Mouse (Mus musculus): ENCODE measurements at regions not wholly inside any gene's neighbourhood (a gene's known extent, or its start where the extent isn't known, plus 50 kb on each side); places are given as distances from the start of the nearest gene placed in this dataset.

DNA sequence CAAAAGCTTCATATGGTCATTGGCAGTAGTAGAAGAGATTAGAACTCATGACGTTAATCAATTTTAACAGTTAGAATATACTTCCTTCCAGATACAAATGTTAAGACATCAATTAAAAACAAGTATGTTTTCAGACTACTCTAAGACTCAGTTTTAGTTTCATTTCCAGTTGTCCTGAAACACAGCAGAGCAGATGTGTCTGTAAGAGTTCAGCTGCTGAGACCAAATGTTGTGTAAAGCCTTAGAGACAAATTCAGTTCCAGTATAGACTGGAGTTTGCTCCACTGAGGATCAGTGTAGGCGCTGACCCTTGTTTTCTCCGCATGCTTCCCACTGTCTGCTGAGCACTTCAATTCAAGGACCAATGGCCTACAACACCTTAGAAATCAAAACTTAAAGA is 158.1 kb upstream of the Bmper start:
- no peak for DNase-seq

DNA sequence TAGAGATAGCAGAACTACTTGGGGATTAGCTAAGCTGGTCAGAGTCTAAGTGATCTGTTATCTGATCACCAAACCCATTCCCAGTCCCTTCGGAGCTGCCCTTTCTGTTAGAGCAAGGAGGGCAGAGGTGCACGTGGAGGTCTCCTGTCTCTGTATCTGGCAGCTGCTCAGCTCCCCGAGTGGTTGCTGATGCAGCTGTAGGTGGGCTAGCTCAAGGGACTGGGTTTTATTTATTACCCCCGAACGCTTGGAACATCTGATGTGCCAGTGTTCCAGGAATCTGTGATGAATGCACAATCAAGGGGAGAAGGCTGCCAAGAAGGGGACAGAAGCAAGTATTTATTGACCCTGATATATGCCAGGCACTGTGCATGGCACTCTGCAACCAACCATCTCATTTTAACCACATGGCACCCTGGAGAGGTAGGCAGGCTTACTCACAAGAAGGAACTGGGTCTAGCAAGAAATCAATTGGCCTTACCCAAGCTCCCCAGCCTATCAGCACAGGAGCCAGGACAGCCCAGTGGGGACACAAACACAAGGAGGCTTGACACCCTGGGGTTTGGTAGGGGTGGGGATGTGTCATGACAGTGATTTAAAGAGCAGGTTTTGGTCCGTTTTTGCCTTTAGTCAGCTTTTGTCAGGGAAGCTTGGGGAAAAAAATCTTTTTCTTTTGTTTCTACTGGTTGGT is 154.6 kb upstream of the Bmper start:
- DNase-seq: peak in 1 of 2 experiments; percentile 20

DNA sequence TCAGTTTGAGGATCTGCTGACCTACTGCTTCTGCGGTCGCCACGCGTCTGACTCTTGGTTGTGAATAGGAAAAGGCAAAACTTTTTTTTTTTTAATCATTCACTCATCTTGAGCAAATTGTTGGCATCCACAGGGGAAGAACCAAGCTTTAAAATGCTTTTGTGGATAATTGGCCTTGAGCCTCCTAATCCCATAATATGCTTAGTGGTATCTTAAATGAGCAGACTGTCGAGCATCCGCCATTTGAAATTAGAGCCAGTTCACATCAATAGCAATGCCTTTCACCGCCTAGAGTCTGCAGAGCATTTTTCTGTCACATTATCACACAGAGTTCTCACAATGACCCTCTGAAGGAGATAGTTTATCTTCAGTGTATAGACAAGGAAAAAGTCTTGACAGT is 153.7 kb upstream of the Bmper start:
- peak; percentile 26 to 32 for DNase-seq

DNA sequence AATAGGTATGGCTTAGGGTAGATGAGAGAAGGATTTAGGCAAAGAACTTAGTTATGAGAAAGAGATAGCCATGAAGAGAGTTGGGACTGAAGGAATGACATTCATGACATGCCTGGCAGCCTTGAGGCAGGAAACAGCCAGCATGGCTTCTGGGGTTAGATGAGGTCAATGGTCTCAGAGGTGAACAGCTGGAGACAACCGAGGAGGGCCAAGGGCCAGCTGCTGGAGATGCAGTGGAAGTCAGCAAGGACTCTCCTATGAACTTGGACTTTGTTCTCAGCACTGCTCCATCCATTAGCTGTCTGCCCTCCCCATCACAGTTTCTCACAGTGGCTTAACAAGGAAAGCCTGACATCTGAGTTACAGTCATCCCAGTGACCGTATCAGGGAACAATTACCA is 151.9 kb upstream of the Bmper start:
- DNase-seq: no peak

DNA sequence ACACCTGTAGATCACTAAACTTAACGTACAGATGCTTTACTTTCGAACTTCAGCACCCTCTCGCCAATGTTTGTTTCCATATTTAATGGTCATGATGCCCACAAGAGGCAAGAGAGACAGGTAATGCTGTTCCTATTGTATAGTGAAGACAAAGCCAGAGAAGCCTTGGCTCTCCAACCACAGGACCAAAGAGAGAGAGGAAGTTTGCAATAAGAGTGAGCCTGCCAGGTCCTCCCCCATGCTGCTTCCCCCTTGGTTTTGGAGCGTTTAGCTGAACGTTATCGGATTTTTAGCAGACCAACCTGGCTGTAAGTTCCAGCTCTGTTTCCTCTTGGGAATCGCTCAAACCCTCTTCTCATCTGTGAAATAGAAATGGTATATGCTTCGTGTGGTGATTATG is 150.1 kb upstream of the Bmper start:
- DNase-seq: no peak

DNA sequence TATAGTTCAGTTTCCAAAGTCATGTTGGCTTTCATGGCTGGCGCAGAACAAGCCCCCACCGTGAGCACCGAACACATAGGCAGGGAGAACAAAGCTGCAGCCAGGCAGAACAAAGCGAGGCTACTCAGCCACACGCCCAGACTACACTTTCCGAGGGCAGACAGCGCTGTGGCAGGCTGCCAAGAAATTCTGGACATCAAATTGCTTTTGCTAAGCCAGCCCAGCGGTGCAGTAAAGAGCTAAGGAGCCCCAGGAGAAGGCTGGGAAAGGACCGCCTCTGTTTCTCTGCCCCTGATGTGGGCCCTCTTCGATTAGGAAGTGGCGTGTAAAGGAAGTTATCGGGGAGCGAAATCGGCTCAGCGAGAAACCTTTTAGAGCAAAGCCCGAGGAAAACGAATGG is 139.3 kb upstream of the Bmper start:
- peak; percentile 90 to 92 for DNase-seq

DNA sequence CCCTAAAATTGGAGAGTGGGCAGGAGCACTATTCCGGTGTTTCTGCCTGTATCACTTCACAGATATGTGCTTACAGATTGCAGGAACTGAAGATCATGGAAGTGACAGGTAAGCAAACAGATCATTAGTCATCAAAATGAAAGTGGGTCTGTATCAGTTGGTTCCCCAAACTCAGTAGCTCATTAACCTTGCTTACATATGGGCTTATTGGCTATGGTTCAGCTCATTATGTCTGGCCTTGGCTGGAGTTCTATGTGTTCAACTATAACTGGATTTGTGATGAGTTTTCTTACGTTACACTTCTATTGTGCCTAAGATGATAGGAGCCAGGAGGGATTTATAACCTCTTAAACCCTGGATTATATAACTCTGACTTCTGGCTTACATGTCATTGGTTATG is 133.5 kb upstream of the Bmper start:
- no peak for DNase-seq

DNA sequence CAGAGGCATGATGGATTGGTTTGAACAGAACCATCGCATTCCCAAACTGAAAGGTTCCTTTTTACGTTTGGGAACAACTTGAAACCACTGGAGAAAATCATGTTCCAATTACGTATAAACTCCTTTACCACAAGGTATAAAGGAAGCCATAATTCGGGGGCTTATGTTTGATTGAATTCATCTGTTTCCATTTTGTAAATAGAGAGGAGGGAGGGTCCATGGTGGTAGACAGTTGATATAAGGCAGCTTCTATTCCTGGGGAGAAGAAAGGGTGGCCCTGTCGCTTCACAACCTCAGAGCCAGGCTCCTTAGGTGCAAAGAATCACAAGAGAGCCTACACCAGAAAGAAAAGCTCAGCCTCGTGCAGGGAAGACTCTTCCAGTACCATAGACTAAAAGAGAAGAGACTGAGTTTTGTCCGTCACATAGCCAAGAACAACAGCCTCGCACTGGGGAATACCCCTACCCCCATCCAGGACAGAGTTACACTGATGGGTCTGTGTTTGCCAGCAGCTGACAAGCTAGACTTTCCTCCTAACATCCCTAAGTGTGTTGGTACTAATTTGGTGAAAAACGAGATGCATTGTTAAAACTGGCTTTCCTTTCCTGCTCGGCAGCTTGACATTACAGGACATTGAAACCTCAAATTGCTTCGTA is 125.6 kb upstream of the Bmper start:
- DNase-seq: no peak

DNA sequence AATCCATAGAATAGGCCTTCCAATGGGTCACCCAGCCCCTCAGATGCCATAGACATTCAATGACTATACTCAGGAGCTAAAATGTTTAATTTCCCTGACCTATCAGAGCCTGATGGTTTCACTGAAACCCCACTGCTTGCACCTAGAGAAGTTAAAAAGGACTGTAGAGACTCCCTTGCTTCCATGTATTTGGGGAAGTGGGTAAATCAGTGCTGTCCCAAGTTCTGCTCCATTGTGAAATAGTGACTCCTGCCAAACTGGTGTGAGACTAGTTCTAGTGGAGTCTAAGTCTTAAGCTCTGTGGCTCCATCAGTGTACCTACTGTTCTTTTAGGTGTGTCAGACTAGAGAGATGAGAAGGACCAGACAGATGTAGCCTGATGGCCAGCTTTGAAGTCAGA is 121.3 kb upstream of the Bmper start:
- no peak for DNase-seq

DNA sequence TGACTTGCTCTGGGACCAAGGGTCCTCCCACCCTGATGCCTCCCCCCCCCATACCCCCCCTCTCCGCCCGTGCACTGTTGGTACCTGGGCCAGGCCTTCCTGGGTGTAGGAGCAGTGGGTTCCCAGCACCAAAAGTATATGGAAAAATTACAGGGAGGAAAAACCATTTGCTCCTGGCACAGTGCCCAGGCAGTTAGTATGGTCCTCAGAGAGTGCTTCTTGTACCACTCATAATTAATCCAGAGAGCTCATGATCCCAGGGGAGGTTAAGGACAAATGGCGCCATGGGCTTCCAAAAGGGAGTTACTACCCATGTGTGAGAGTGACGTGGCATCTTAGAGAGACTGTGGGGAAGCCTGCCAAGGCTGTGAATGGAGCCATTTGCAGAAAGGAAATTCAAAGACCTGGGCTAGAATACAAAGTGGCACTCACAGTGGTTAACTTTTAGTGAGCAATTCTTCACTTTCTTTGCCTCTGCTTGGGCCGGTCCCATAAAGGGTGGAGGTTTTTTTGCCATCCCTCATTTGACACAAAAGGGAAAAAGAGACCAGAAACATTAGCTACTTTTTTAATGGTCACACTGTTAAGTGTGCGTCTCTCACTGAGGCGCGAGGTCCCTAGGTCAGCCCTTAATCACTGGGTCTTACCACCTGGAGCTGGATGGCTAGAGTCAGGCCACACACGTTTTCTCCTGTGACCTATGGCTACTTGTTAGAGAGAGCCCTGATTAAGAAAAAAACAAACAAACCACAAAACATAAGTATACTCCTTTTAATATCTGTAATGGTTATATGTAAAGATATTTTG is 120.7 kb upstream of the Bmper start:
- DNase-seq: peak; percentile 50 to 59

DNA sequence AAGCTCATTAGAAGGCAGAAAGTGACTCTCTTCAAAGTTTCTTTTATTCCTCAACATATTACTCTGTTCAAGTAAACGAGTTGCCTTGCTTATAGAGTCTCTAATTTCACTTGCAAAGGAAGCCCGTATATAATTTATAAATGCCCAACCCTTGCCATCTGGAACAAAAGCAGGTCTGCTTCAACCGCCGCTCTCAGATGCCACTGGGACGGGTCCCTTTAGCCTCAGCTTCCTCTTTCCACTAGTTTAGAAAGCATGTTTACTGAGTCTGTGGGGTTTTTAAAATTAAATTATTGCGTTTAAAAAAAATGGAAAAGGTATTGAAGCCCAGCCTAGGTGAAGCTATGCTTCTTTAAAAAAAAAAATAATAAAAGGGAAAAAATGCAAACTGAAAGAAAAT is 111.4 kb upstream of the Bmper start:
- DNase-seq: no peak

DNA sequence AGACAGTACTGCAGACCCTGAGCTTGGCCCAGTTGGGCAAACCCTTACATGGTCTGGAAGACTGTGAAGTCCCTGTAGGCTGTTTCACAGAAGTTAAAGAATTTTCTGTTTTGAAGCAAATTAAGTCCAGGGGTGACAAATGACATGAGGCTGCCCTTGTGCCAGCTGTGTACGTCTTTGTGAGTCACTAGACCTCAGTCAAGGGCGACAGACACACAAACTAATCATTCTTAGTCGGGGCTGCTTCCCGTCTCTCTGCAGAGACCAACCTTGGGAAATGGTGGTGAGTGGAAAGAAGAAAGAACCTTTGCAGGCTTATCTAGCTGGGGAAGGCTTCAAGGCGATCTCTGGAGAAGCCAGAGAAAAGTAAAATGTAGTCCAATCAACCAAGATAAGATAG is 107.8 kb upstream of the Bmper start:
- no peak for DNase-seq

DNA sequence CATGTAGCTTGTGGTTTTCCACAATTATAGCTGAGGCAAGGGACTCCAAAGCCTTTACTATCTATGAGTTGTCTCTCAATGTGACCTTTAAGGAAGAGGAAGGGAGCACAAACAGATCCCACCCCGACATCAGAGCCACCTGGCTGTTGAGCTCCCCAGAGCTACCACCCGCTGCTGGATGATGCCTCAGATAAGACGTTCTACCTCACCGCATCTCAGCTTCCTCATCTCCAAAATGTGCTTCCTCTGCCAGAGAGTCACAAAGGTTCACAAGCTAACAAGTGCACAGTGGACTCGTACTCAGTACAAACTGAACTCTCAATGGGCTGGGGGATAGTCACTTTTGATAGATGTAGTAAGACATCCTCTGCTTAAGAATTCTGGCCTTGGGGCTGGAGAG is 107.3 kb upstream of the Bmper start:
- no peak for DNase-seq

DNA sequence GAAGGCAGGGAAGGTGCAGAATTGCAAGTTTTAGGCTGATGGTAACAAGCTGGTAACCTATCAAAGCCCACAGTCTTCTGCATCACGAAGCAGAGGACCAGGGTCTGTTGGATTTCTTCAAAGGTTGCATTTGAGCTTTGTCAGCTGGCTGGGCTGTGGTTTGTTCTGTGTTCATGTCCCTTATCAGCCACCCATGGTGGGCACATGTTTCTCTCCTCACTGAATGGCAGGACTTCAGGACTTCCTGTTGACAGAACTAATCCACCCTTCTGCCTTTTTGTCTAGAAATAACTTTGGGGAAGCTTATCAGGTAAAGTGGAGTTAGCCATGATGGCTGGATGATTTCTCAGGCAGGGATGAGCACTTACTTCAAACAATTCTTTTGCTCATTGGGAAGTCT is 106.6 kb upstream of the Bmper start:
- DNase-seq: no peak

DNA sequence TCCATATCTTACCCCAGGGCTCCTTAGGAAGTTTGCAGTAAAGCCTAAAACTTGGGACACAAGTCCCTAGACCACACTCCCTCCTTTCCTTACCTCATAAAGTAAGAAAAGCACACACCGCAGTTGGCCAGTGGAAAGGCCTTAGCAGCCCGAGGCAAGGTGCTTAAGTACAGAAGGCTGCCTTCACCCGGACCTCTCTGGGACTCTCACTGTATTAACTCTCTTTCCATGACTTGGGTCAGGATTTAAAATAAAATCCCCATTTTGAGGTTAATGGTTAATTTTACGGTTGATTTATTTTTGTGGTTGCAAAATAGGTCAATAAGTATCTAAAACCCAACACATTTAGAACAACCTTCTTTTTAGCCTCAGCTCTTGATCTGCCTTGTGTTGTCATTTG is 103.1 kb upstream of the Bmper start:
- no peak for DNase-seq

DNA sequence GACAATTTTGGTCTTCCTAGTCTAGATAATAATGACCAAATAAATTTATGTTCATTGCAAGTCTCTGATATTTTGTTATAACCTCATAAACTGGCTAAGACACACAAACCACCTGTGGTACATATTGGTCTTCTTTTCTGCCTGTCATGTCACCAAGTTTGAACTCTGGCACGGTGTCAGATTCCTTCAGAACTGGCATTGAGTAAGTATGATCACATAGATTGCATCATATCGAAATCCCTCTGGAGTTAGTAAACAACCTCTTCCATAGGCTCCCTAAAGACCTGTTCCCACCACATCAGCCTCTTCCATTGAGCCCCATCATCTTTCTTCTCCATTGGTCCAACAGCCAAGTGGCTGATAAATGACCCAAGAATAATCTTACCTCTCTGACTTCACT is 102.1 kb upstream of the Bmper start:
- DNase-seq: no peak

DNA sequence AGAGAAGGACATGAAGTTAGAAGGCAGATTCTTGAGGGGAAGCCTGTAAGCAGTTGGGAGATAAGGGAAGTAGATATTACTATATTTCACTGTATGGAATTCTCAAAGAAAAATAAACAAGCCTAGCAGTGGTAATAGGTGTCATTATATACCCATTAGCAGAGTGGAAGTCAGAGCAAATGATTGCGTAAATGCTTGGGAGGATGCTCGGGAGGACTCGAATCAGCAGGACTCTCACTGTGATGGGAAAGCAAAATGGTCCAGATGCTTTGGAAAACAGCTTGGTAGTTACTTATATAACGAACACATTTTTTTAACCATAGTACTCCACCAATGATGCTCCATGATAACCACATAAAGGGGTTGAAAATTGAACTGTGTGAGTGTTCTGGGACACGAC is 100.4 kb upstream of the Bmper start:
- DNase-seq: no peak

DNA sequence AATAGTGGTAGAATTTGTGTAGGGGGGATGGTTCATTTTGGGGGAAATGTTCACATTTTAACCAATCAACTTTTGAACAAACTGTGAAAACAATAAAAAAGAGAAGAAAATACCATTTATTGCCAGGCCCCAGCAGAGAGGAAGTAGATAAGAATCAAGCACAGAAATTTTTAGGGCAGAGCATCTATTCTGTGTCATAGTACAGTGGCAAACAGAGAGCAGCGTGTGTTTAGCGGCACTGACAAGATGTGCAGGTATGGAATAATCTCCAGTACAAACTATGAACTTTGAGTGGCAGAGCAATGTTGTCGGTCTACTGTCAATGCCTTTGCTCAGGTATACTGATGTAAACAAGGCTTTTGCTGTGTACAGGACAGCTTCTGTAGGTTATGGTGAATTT is 99.4 kb upstream of the Bmper start:
- no peak for DNase-seq

DNA sequence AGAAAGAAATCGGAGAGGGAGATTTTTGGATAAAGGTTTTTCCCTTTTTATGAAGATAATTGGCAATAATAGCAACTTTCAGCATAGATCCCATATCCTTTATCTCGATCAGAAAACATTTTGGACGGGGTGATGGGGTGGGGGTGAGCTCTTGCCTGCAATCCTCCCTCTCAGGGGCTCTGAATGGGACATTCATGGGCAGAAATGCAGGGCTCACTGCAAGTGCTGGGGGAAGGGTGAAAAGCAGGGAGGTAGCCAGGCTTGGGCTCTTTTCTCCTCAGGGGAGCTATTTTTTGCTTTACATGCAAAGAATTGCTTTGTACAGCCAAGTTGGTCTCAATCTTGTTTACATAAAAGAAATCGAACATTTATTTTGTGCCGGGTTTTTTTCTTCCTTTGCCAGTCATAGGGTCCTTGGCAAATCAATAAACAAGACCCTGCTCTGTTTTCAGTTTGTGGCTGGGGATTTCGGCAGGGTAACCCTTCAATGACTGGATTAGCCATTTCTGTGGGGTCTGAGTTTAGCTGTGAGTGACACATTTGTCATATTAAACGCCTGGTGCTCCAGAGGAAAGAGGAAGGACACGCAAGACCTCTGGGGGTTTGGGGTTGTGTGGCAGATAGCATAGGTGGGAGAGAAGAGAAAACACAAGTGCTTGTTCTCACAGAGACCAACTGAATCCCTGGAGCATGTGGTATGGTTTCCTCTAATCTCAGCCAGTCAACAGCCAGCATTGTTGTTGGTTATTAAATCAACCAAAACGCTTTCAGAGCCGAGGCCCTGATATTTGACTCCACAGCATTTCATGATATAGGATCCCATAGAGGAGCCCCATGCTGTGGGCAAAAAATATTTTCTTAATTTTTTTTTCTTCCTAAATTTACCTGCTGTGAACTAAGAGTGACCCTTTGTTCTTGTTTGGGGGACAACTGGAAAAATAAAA is 96.8 kb upstream of the Bmper start:
- DNase-seq: no peak

DNA sequence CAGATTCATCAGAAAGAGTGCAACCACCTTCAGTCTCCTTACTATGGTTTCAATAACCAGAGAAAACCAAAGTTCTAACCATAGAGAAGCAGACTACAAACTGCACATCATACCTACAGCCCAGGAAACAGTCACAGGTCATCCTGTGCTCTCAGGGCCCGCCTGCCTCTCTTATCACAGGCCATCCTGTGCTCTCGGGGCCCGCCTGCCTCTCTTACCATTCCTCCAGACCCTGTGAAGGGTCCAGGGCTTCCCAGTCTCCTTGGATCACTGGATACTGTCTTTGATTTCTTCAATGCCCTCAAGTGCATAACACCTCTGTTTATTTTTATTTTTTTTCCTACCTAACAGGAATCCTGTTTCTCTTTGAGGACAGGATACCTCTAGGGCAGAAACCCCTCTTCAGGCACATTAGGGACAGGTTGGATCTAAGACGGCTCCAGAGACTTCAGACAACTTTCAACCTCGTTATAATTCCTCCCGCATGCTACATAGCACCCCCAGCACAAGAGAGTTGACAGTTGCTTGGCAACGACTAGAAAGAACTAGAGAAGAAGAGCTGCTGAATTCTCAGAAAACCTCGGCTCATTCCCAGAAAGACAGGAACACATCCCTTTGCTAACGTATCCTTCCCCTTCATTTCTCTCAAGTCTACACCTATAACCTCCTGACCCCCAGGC is 95.4 kb upstream of the Bmper start:
- DNase-seq: no peak

DNA sequence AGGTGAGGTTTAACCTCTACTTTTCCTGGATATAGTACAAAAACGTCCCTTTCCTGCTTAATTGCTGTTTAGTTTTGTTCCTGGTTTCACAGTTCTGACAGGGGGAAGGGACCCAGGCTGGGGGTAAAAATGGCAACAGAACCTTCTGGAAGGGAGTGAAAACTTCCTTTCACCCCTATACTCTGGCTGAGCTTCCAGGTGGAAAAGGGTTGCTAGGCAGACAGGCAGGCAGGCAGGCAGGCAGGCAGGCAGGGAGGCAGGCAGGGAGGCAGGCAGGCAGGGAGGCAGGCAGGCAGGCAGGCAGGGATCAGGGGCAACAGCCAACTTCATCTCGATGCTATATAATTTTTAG is 94.9 kb upstream of the Bmper start:
- no peak for DNase-seq

DNA sequence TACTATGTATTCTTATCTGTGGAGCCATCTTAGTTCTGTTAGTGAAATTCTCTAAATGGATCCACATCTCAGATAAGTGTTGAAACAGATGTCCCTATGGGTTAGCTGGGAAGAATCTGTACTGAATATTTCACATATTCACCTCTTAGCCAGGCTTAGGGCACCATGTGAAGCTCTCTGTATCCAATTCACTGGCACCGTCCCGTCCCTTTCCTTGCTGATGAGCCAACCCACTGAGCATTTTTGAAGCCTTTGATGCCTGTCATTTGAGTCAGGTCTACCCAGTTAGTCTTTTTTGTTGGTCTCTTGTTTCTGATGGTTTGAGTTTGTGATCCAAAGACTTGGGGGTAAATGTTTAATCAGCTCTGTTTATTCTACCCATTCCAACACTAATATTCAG is 88.9 kb upstream of the Bmper start:
- DNase-seq: no peak

Data from cerebellum, postnatal 10 days (tissue).